Mouse (Mus musculus): Measurements from ENCODE around the gene Rras2.

DNA sequence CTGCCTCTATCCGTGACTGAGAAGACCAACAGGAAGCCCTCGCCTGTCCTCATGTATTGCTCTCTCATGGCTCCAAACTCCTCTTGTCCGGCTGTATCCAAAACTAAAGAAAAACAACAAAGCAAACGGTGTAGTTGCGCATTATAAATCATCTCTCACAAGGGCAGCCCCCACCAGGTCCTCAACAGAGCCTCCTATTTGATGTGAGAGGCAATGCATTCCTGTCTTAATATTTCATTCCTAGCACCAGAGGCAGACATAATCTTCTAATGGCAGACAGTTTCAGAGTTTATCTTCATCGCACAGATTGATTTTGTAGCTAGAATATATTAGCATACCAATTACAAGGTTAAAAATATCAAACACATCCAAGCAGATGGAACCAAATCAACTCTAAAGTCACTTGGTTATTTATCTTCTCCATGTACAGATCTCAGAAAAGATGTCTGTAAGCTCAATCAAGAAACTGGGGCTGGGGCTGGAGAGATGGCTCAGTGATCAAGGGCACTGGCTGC is 58.6 kb downstream of the Rras2 start:
- TF ChIP-seq CTCF (IDR thresholded peaks at IDR 0.05; ENCODE audit: insufficient read depth, low read depth, low read length) = no peak
- no peak for TF ChIP-seq POLR2A (IDR thresholded peaks at IDR 0.05; ENCODE audit: insufficient read depth, low read depth, low read length)

All from olfactory bulb, adult 2 months (tissue).